Mouse (Mus musculus) cortical plate, adult 2 months (tissue): ENCODE data around the gene Gtf2a1.

Experiments
- CTCF ChIP-seq: fragments of 200-500 bp; IDR thresholded peaks from 2 replicates; pipeline ENCODE4 v1.5.1; 2011; ENCODE audit warnings: mild to moderate bottlenecking, control low read depth, low read length; ENCODE audit not compliant: insufficient read depth; ENCODE audit errors: extremely low read depth
- POLR2A ChIP-seq: fragments of 200-500 bp; IDR thresholded peaks from 2 replicates; pipeline ENCODE4 v1.6.1; 2011; ENCODE audit warnings: mild to moderate bottlenecking, low read length, control low read depth; ENCODE audit not compliant: insufficient read depth; ENCODE audit errors: extremely low read depth

GRCm38 (mm10) chr12:91569255-91569654 lies 21.0 kb downstream of the Gtf2a1 start:
- TF ChIP-seq POLR2A (no peak), CTCF (no peak)
